Mouse (Mus musculus): Measurements from ENCODE around the gene Cldn13.

- TF ChIP-seq CTCF (conservative IDR thresholded peaks at IDR 0.05; ENCODE audit: low read length) (no peak), POU5F1 (IDR thresholded peaks at IDR 0.05; ENCODE audit: borderline replicate concordance, low read length) (no peak), NANOG (IDR thresholded peaks at IDR 0.05; ENCODE audit: borderline replicate concordance, low read length) (no peak)
Measured at GRCm38 (mm10) chr5:134951053-134951884, 35.9 kb upstream of the Cldn13 start.
